Mouse (Mus musculus): ENCODE data around the gene Taf10. TPM values are rescaled to one million over a fixed set of nuclear protein-coding genes. Genes with fewer than 3 reads are reported as not detected.
"Not testable (repeated sequence)": the region's sequence is repeated elsewhere in the genome, so short reads cannot be mapped to it uniquely, and the experiment has no call there.

The Taf10 gene
- polyA plus RNA-seq, 1 experiment from 2014 or later = 167 TPM

DNA sequence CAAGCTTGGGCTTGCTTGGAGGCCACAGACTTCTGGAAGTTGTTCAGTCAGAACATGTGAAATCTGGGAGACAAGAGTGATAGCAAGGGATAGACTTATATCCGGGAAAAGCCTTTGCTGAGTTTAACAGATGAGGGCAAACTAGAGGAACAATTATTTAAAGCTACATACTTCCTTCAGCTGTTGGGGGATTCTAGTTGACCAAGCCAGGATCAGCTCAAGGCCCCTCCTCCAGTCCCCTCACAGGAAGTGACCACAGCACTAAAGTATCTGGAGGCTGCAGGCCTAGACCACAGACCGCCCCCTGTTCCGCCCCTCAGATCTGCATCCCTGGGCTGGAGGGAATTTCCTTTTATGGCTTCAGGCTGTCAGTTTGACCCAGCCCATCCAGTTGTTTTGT lies 5.2 kb downstream of the Taf10 start:
- ATAC-seq (replicated peaks; ENCODE audit: low FRiP score, low read depth) (peak; percentile 60), DNase-seq (ENCODE audit: low spot score) (peak; percentile 99)
- TF ChIP-seq CTCF (IDR thresholded peaks at IDR 0.05; ENCODE audit: low read depth) = 0 out of 2 replicates have a peak, but pooled peaks have one; percentile 20
- Histone ChIP-seq H3K27ac (peak overlapping the region; percentile 91), H3K36me3 (ENCODE audit: insufficient read depth, low read length) (peaks cover 30% of the 10 kb centered on the region), H3K9ac (ENCODE audit: low read depth, low read length) (peak overlapping the region; percentile 47; the same call in 1 of the 2 replicates), H3K9me3 (replicated peaks; ENCODE audit: low read length) (no peaks in the 10 kb centered on the region), H3K4me1 (replicated peaks; ENCODE audit: insufficient read depth, low read length) (peaks cover 13% of the 10 kb centered on the region), H3K4me2 (ENCODE audit: low read length) (peak overlapping the region; percentile 76), H3K27me3 (ENCODE audit: insufficient read depth, low read length) (no peaks in the 10 kb centered on the region), H3K4me3 (replicated peaks; ENCODE audit: low read depth, low read length) (peak overlapping the region; percentile 88)
- WGBS = 11% methylated on average over 3 of the region's 3 CpGs

DNA sequence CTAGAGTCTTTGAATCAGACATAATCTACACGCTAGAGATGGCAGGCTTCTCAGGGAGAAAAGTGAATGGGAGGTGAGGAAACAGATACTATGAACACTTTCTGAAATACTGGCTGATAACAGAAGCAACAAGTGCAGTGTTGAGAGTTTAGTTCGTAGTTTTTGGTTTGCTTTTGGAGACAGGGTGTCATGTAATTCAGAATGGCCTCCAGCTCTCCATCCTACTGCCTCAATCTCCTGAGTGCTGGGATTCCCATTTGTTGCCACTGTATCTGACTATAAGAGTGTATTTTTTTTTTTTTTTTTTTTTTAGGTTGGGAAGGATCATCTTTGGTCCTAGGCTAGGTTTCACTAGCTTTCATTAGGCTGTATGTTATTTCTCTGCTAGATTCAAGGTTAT lies 5.9 kb downstream of the Taf10 start:
- Histone ChIP-seq H3K4me2 (ENCODE audit: low read length) (peak overlapping the region; percentile 76), H3K9ac (ENCODE audit: low read depth, low read length) (peak overlapping the region; percentile 90; the same call in 1 of the 2 replicates), H3K27ac (peak overlapping the region; percentile 91), H3K36me3 (ENCODE audit: insufficient read depth, low read length) (peaks cover 36% of the 10 kb centered on the region), H3K27me3 (ENCODE audit: insufficient read depth, low read length) (no peaks in the 10 kb centered on the region), H3K4me3 (replicated peaks; ENCODE audit: low read depth, low read length) (peak overlapping the region; percentile 88), H3K4me1 (replicated peaks; ENCODE audit: insufficient read depth, low read length) (peaks cover 13% of the 10 kb centered on the region), H3K9me3 (replicated peaks; ENCODE audit: low read length) (no peaks in the 10 kb centered on the region)
- ATAC-seq (replicated peaks; ENCODE audit: low FRiP score, low read depth) (no peak), DNase-seq (ENCODE audit: low spot score) (no peak)
- no peak for TF ChIP-seq CTCF (IDR thresholded peaks at IDR 0.05; ENCODE audit: low read depth)
- WGBS = 70% methylated on average over 2 of the region's 2 CpGs

DNA sequence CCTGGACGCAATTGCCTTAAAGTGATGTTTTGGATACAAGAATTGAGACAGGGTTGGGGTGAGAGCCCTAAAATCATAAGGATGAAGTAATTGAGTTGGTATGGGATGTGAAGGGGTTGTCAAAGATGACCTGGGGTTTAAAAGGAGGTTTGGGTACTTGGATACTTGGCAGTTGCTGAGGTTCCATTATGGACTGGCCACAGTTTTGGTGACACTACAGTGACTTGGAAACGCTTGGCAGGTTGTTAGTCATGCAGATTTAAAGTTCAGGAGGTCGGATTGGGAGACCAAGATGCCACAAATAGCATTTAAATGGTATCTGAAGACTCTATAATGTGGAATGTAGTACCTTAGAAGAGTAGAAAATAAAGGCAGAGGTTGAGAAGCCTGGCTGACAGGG lies 6.5 kb downstream of the Taf10 start:
- H3K9ac ChIP-seq (ENCODE audit: low read depth, low read length) = peak overlapping the region; percentile 90
- no peaks in the 10 kb centered on the region for H3K9me3 ChIP-seq (replicated peaks; ENCODE audit: low read length)
- H3K4me1 ChIP-seq (replicated peaks; ENCODE audit: insufficient read depth, low read length) = peaks cover 13% of the 10 kb centered on the region
- peaks cover 42% of the 10 kb centered on the region for H3K36me3 ChIP-seq (ENCODE audit: insufficient read depth, low read length)
- H3K27ac ChIP-seq = peak overlapping the region; percentile 95
- WGBS = 19% methylated on average over 3 of the region's 3 CpGs
- DNase-seq (ENCODE audit: low spot score) (peak; percentile 16), ATAC-seq (replicated peaks; ENCODE audit: low FRiP score, low read depth) (no peak)
- TF ChIP-seq CTCF (IDR thresholded peaks at IDR 0.05; ENCODE audit: low read depth) = no peak
- H3K4me2 ChIP-seq (ENCODE audit: low read length) = peak overlapping the region; percentile 76
- peak overlapping the region; percentile 88 for H3K4me3 ChIP-seq (replicated peaks; ENCODE audit: low read depth, low read length)
- H3K27me3 ChIP-seq (ENCODE audit: insufficient read depth, low read length) = no peaks in the 10 kb centered on the region

DNA sequence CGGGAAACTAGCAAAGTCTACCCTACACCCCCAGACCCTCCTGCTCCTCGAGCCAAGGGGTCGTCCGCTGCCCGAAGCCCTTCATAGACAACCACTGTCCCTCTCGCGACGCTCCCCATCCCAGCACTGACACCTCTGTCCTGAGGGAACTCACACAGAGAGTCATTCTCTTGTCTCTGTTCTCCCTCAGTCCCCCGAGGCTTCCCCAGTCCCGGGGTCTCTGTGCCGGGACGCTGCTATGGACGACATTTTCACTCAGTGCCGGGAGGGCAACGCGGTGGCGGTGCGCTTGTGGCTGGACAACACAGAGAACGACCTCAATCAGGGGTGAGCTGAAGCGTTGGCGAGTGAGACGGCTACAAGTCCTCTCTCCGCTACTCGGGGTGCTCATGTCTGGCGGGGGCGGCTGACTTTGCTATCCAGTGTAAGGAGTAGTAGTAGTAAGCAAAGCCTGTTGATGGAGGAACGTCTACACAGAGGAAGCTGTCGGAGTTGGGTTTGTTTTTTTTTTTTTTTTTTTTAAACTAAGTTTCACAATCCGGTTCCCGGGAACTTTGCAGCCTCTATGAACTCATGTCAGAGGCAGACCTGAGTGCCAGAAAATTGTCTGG lies 7.1 kb downstream of the Taf10 start, which contains the start of gene Rrp8:
Gene Rrp8, minus strand, starts transcription at position 475 of the 611 bp plus-strand sequence.
- Histone ChIP-seq H3K4me3 (replicated peaks; ENCODE audit: low read depth, low read length) (peak within 1 kb of the TSS; percentile 88), H3K4me1 (replicated peaks; ENCODE audit: insufficient read depth, low read length) (peaks cover 13% of the 10 kb centered on the region), H3K27ac (peak within 1 kb of the TSS; percentile 95), H3K9me3 (replicated peaks; ENCODE audit: low read length) (no peaks in the 10 kb centered on the region), H3K27me3 (ENCODE audit: insufficient read depth, low read length) (no peaks in the 10 kb centered on the region), H3K4me2 (ENCODE audit: low read length) (peak within 1 kb of the TSS; percentile 76), H3K36me3 (ENCODE audit: insufficient read depth, low read length) (peaks cover 44% of the 10 kb centered on the region), H3K9ac (ENCODE audit: low read depth, low read length) (peak within 1 kb of the TSS; percentile 90)
- DNase-seq (ENCODE audit: low spot score) (peak; percentile 49), ATAC-seq (replicated peaks; ENCODE audit: low FRiP score, low read depth) (peak; percentile 3; the same call in 1 of the 2 replicates)
- TF ChIP-seq CTCF (IDR thresholded peaks at IDR 0.05; ENCODE audit: low read depth) = no peak
- 0% methylated on average over 29 of the region's 30 CpGs for WGBS

DNA sequence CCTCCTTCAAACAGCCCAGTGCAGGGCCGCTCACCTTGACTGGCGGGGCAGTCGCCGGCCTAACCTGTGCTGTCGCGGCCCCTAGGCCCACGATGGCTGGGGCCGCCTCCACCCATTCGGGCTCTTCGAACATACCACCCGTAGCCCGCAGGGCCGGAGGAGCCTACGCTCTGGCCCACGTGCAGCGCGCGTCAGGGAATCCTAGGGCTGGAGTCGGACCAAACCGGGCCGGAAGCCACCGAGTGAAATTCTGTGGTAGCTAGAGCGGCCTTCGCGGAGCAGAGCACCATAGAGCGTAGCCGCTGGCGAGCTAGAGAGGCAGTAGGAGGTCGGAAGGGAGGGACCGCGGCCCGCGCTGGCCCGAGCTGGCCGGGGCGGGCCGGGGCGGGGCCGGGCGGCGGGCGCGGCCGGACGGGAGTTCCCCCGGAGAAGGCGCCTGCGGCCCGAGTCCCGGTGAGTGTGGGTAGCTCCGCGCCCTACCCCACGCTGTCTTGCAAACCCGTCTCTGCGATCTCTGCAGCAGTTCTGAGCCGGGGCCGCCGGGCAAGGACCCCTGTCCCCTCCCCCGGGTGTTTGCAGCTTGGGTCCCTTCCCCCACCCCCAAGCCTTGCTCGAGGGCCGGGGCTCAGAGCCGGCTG lies 7.8 kb downstream of the Taf10 start, which contains the start of gene Ilk:
Gene Ilk, plus strand, starts transcription at position 329 of the 638 bp plus-strand sequence.
- DNase-seq (ENCODE audit: low spot score) = peak; percentile 97
- Histone ChIP-seq H3K4me1 (replicated peaks; ENCODE audit: insufficient read depth, low read length) (peaks cover 13% of the 10 kb centered on the region), H3K9ac (ENCODE audit: low read depth, low read length) (peak within 1 kb of the TSS; percentile 90), H3K27ac (peak within 1 kb of the TSS; percentile 95), H3K9me3 (replicated peaks; ENCODE audit: low read length) (no peaks in the 10 kb centered on the region), H3K27me3 (ENCODE audit: insufficient read depth, low read length) (no peaks in the 10 kb centered on the region), H3K4me3 (replicated peaks; ENCODE audit: low read depth, low read length) (peak within 1 kb of the TSS; percentile 88), H3K4me2 (ENCODE audit: low read length) (peak within 1 kb of the TSS; percentile 76), H3K36me3 (ENCODE audit: insufficient read depth, low read length) (peaks cover 43% of the 10 kb centered on the region)
- no peak for TF ChIP-seq CTCF (IDR thresholded peaks at IDR 0.05; ENCODE audit: low read depth)
- under 1% methylated on average over 42 of the region's 62 CpGs for WGBS
- ATAC-seq (replicated peaks; ENCODE audit: low FRiP score, low read depth) = peak; percentile 97

DNA sequence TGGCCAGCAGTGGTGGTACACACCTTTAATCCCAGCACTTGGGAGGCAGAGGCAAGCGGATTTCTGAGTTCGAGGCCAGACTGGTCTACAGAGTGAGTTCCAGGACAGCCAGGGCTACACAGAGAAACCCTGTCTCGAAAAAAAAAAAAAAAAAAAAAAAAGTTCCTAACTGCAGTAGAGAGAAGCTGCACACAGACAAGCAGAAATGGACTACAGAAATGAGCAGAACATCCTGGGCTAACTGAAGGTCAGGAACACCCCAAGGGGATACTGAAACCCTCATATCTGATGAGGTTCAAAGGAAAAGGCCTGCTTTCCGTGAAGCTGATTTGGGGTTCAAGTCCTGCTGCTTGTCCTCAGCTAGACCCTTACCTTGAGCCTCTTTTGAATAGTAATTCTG lies 8.7 kb downstream of the Taf10 start:
- H3K36me3 ChIP-seq (ENCODE audit: insufficient read depth, low read length) = peaks cover 34% of the 10 kb centered on the region

More for the DNA sequence above, 8.7 kb downstream of the Taf10 start:
- Histone ChIP-seq H3K27ac (peak overlapping the region; percentile 95; the same call in 1 of the 2 replicates), H3K4me3 (replicated peaks; ENCODE audit: low read depth, low read length) (peak overlapping the region; percentile 88), H3K4me1 (replicated peaks; ENCODE audit: insufficient read depth, low read length) (peaks cover 13% of the 10 kb centered on the region), H3K4me2 (ENCODE audit: low read length) (peak overlapping the region; percentile 76), H3K9ac (ENCODE audit: low read depth, low read length) (peak overlapping the region; percentile 90)
- not testable (repeated sequence) for DNase-seq (ENCODE audit: low spot score); H3K9me3 ChIP-seq (replicated peaks; ENCODE audit: low read length); ATAC-seq (replicated peaks; ENCODE audit: low FRiP score, low read depth); H3K27me3 ChIP-seq (ENCODE audit: insufficient read depth, low read length)
- 41% methylated on average over 4 of the region's 4 CpGs for WGBS

Data from kidney, postnatal 0 days (tissue).